Mouse (Mus musculus): ENCODE data around the gene Lmo7. TPM values are rescaled to one million over a fixed set of nuclear protein-coding genes. Genes with fewer than 3 reads are reported as not detected.

Gene Lmo7
- polyA plus RNA-seq, 1 experiment from 2014 or later, result 2.8 TPM

DNA sequence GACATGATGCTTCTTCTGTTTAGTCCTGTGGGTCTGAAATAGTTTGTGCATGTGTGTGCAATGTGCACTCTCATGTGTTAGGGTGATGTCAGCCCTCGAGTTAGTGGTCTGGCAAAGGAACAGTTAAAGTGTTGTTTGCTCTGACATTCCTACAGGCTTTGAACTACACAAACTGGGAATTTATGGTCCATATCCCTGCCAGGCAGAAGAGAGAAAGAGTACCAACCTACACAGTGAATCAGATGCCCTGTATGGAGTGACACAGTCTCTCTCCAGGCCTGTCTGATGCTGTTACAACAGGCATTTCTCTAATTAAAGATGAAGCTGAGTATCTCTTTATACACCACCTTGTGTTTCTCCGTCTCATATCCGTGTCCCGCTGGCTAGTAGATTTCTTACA, 21.2 kb downstream of the Lmo7 start:
- Histone ChIP-seq H3K4me2 (ENCODE audit: low read depth, low read length) (no peak overlapping the region), H3K4me3 (ENCODE audit: low read depth, low read length) (no peak overlapping the region), H3K36me3 (replicated peaks; ENCODE audit: insufficient read depth, low read length) (no peaks in the 10 kb centered on the region), H3K9ac (replicated peaks) (no peak overlapping the region), H3K9me3 (ENCODE audit: low read length) (no peaks in the 10 kb centered on the region), H3K27ac (ENCODE audit: low read depth) (no peak overlapping the region), H3K27me3 (ENCODE audit: insufficient read depth, low read length) (no peaks in the 10 kb centered on the region), H3K4me1 (ENCODE audit: insufficient read depth) (no peaks in the 10 kb centered on the region)
- 76% methylated on average over 4 of the region's 4 CpGs for WGBS (ENCODE audit: insufficient replicate concordance)
- TF ChIP-seq EP300 (IDR thresholded peaks at IDR 0.05; ENCODE audit: low read depth), result no peak
- no peak for TF ChIP-seq CTCF (IDR thresholded peaks at IDR 0.05; ENCODE audit: low read depth)
- ATAC-seq (no peak), DNase-seq (no peak)

GRCm38 (mm10) chr14:101755425-101755824, 25.7 kb downstream of the Lmo7 start:
- Histone ChIP-seq H3K4me2 (ENCODE audit: low read depth, low read length) (no peak overlapping the region), H3K9me3 (ENCODE audit: low read length) (no peaks in the 10 kb centered on the region), H3K9ac (replicated peaks) (no peak overlapping the region), H3K27ac (ENCODE audit: low read depth) (no peak overlapping the region), H3K27me3 (ENCODE audit: insufficient read depth, low read length) (no peaks in the 10 kb centered on the region), H3K4me3 (ENCODE audit: low read depth, low read length) (no peak overlapping the region), H3K36me3 (replicated peaks; ENCODE audit: insufficient read depth, low read length) (no peaks in the 10 kb centered on the region), H3K4me1 (ENCODE audit: insufficient read depth) (no peaks in the 10 kb centered on the region)
- WGBS (ENCODE audit: insufficient replicate concordance), result 46% methylated on average over 4 of the region's 4 CpGs
- no peak for TF ChIP-seq CTCF (IDR thresholded peaks at IDR 0.05; ENCODE audit: low read depth)
- no peak for TF ChIP-seq EP300 (IDR thresholded peaks at IDR 0.05; ENCODE audit: low read depth)
- DNase-seq (no peak), ATAC-seq (no peak)

DNA sequence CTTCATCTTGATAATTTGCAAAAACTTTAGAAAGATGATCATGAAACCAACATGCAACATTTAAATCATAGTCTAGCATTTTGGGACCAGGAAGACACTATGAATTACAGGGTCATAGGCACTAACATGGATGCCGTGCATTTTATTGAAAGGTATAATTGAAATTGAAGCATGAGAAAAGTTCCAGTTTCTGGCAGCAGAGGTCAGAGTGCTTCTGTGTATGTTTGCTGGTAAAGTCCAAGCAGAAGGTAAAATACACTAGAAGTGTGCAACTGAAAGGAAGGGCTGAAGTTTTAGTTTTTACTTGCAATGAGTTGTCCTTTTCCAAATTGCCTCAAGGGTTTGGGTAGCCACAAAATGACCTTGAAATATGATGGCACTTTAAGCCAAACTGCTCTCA, 32.5 kb downstream of the Lmo7 start:
- DNase-seq, result no peak
- no peak overlapping the region for H3K4me3 ChIP-seq (ENCODE audit: low read depth, low read length)
- TF ChIP-seq EP300 (IDR thresholded peaks at IDR 0.05; ENCODE audit: low read depth) (no peak), CTCF (IDR thresholded peaks at IDR 0.05; ENCODE audit: low read depth) (no peak)
- no peak overlapping the region for H3K9ac ChIP-seq (replicated peaks)
- no peaks in the 10 kb centered on the region for H3K4me1 ChIP-seq (ENCODE audit: insufficient read depth)
- 43% methylated on average over 1 of the region's 1 CpGs for WGBS (ENCODE audit: insufficient replicate concordance)
- no peak for ATAC-seq
- no peak overlapping the region for H3K27ac ChIP-seq (ENCODE audit: low read depth)
- no peaks in the 10 kb centered on the region for H3K27me3 ChIP-seq (ENCODE audit: insufficient read depth, low read length)
- no peak overlapping the region for H3K4me2 ChIP-seq (ENCODE audit: low read depth, low read length)
- no peaks in the 10 kb centered on the region for H3K9me3 ChIP-seq (ENCODE audit: low read length)
- no peaks in the 10 kb centered on the region for H3K36me3 ChIP-seq (replicated peaks; ENCODE audit: insufficient read depth, low read length)

GRCm38 (mm10) chr14:101763762-101764295, 34.1 kb downstream of the Lmo7 start:
- TF ChIP-seq CTCF (IDR thresholded peaks at IDR 0.05; ENCODE audit: low read depth) (no peak), EP300 (IDR thresholded peaks at IDR 0.05; ENCODE audit: low read depth) (no peak)
- no peaks in the 10 kb centered on the region for H3K27me3 ChIP-seq (ENCODE audit: insufficient read depth, low read length)
- no peaks in the 10 kb centered on the region for H3K4me1 ChIP-seq (ENCODE audit: insufficient read depth)
- no peak for ATAC-seq
- H3K27ac ChIP-seq (ENCODE audit: low read depth), result no peak overlapping the region
- H3K36me3 ChIP-seq (replicated peaks; ENCODE audit: insufficient read depth, low read length), result no peaks in the 10 kb centered on the region
- H3K9ac ChIP-seq (replicated peaks), result no peak overlapping the region
- H3K4me2 ChIP-seq (ENCODE audit: low read depth, low read length), result no peak overlapping the region
- DNase-seq, result no peak
- no peak overlapping the region for H3K4me3 ChIP-seq (ENCODE audit: low read depth, low read length)
- 36% methylated on average over 3 of the region's 3 CpGs for WGBS (ENCODE audit: insufficient replicate concordance)
- no peaks in the 10 kb centered on the region for H3K9me3 ChIP-seq (ENCODE audit: low read length)

DNA sequence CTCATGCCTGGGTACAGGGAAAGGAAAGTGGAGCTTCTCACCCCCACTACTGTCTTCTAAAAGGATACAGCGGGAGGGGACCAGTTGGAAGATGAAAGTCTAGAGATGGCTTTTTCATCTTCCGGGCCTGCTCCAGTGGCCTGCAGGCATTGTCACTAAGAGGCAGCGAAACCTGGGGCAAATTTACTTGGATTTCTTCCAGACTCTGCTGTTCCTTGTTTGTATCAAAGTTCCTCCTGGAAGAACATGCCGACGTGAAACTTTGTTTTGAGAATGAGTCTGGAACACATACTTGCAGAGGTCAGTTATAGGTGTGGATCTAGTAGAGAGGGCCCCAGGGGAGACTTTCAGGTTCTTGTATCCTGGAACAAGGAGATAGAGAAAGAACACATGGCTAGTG, 41.6 kb downstream of the Lmo7 start:
- no peaks in the 10 kb centered on the region for H3K9me3 ChIP-seq (ENCODE audit: low read length)
- no peak overlapping the region for H3K27ac ChIP-seq (ENCODE audit: low read depth)
- WGBS (ENCODE audit: insufficient replicate concordance), result 81% methylated on average over 5 of the region's 5 CpGs
- no peak overlapping the region for H3K9ac ChIP-seq (replicated peaks)
- no peak overlapping the region for H3K4me2 ChIP-seq (ENCODE audit: low read depth, low read length)
- H3K4me1 ChIP-seq (ENCODE audit: insufficient read depth), result no peaks in the 10 kb centered on the region
- no peak overlapping the region for H3K4me3 ChIP-seq (ENCODE audit: low read depth, low read length)
- no peaks in the 10 kb centered on the region for H3K36me3 ChIP-seq (replicated peaks; ENCODE audit: insufficient read depth, low read length)
- no peaks in the 10 kb centered on the region for H3K27me3 ChIP-seq (ENCODE audit: insufficient read depth, low read length)
- TF ChIP-seq EP300 (IDR thresholded peaks at IDR 0.05; ENCODE audit: low read depth) (no peak), CTCF (IDR thresholded peaks at IDR 0.05; ENCODE audit: low read depth) (no peak)
- ATAC-seq (no peak), DNase-seq (no peak)

DNA sequence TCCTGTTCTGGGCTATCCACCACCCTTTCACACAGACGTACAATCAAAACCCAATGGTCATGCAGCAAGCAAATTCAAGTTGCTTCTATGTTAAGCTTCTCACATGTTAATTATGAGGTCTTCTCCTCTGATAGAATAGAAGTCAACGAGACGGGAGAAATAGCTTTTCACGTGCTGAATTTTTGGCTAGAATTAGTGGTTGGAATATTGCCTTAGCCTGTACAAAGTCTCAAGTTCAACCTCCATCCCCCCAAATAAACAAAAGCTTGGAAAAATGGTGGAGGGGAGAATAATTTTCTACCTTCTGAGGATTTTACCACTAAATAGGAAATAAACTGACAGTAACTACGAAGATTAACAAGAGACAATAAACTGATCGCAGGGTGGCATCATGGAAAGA, 42.0 kb downstream of the Lmo7 start:
- TF ChIP-seq EP300 (IDR thresholded peaks at IDR 0.05; ENCODE audit: low read depth) (no peak), CTCF (IDR thresholded peaks at IDR 0.05; ENCODE audit: low read depth) (no peak)
- Histone ChIP-seq H3K4me1 (ENCODE audit: insufficient read depth) (no peaks in the 10 kb centered on the region), H3K36me3 (replicated peaks; ENCODE audit: insufficient read depth, low read length) (no peaks in the 10 kb centered on the region), H3K4me2 (ENCODE audit: low read depth, low read length) (no peak overlapping the region), H3K9me3 (ENCODE audit: low read length) (no peaks in the 10 kb centered on the region), H3K9ac (replicated peaks) (no peak overlapping the region), H3K27me3 (ENCODE audit: insufficient read depth, low read length) (no peaks in the 10 kb centered on the region), H3K4me3 (ENCODE audit: low read depth, low read length) (no peak overlapping the region), H3K27ac (ENCODE audit: low read depth) (no peak overlapping the region)
- WGBS (ENCODE audit: insufficient replicate concordance), result 71% methylated on average over 6 of the region's 6 CpGs
- ATAC-seq (no peak), DNase-seq (no peak)

DNA sequence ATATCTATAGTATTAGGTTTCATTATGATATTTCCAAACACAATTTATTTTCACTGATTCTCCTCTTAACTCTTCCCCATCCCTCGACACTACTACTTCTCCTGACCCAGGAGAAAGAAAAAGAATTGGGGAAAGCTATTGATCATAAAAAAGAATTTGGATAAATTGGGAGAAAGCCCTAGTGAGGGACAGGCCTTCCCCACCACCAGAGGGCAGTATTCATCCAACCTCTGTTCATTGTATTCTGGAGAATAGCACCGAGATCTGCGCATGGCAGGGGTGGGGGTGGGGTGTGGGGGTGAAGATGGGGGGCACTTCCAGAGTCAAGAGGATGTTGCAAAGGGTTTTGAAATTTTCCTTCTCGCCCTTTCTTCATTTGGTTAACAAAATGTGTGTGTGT, 44.9 kb downstream of the Lmo7 start:
- ATAC-seq, result no peak

More for the DNA sequence above, 44.9 kb downstream of the Lmo7 start:
- H3K9ac ChIP-seq (replicated peaks), result no peak overlapping the region
- WGBS (ENCODE audit: insufficient replicate concordance), result 33% methylated on average over 4 of the region's 4 CpGs
- H3K4me1 ChIP-seq (ENCODE audit: insufficient read depth), result no peaks in the 10 kb centered on the region
- DNase-seq, result peak; percentile 17
- H3K4me2 ChIP-seq (ENCODE audit: low read depth, low read length), result no peak overlapping the region
- no peaks in the 10 kb centered on the region for H3K9me3 ChIP-seq (ENCODE audit: low read length)
- no peak for TF ChIP-seq EP300 (IDR thresholded peaks at IDR 0.05; ENCODE audit: low read depth)
- TF ChIP-seq CTCF (IDR thresholded peaks at IDR 0.05; ENCODE audit: low read depth), result peak; percentile 59
- H3K27me3 ChIP-seq (ENCODE audit: insufficient read depth, low read length), result no peaks in the 10 kb centered on the region
- H3K36me3 ChIP-seq (replicated peaks; ENCODE audit: insufficient read depth, low read length), result no peaks in the 10 kb centered on the region
- no peak overlapping the region for H3K4me3 ChIP-seq (ENCODE audit: low read depth, low read length)
- no peak overlapping the region for H3K27ac ChIP-seq (ENCODE audit: low read depth)
